Mouse (Mus musculus): Measurements from ENCODE around the gene Tox2.

Tox2 gene

DNA sequence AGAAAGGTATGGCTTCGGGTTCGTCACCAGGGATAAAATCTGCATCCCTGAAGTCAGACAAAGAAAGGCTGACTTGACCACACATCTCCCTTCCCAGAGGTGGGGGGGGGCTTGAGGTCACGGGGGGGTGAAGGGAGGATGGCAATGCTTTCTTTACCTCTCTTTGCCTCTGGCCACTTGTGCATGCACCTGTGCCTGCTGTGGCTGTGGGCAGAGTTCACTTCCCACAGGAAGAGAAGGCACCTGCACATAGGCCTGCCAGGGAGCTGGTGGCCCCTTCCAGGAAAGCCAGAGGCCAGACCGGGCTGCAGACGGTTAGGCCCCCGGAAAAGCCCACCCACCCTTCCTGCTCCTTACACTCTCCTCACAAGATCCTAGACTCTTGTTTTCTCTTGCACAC, 128.5 kb downstream of the Tox2 start:
- POLR2A ChIA-PET: interaction anchor here in 1 of 4 experiments (0.7 to 1.3 kb wide), 2 partner anchors 255 to 401 kb away, joined by 3 to 4 read pairs; partner anchors contain the start of gene Srsf6

GRCm38 (mm10) chr2:163332368-163333055, 129.6 kb downstream of the Tox2 start:
- ChIA-PET POLR2A (interaction anchor here in 2 of 4 experiments (0.7 to 1.2 kb wide), 3 partner anchors 129 to 416 kb away, joined by 3 to 4 read pairs (median 3); no protein-coding TSS in a partner anchor), CTCF (no interaction called here)

More for the DNA sequence above, 128.5 kb downstream of the Tox2 start:
- CTCF ChIA-PET: interaction anchor here in 3 of 4 experiments (0.6 to 2.8 kb wide), 9 partner anchors 8 to 230 kb away, joined by 3 to 18 read pairs (median 5); no protein-coding TSS in a partner anchor

DNA sequence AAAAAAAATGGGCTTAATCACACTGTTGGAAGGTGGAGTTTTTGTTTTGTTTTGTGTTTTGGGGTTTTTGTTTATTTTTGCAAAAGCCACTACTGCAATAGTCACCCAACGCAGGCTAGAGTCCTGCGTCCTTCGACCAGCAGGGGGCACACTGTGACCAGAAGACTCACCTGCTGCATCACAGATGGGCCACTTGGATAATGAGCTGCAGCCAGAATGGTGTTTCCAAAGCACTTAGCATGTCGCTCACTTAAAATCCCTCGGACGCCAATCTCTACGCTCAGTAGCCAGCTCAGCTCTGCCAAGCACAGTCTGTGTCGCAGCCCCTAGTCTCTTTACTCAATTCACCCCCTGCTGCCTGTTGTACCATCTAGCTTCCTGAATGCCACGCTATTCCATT, 137.3 kb downstream of the Tox2 start:
- POLR2A ChIA-PET: interaction anchor here in 3 of 4 experiments (0.6 to 3.0 kb wide), 16 partner anchors 23 to 410 kb away, joined by 3 to 22 read pairs (median 3); partner anchors contain the start of gene Jph2 (in 1 of the 3)
- CTCF ChIA-PET: interaction anchor here (0.5 to 6.4 kb wide), 86 partner anchors 8 to 678 kb away, joined by 3 to 153 read pairs (median 4); partner anchors contain the start of genes Jph2 (in 3 of the 4), Fitm2 (in 1 of the 4), Srsf6 (in 1 of the 4) and Tox2 (in 1 of the 4)

GRCm38 (mm10) chr2:163343671-163344070, 140.7 kb downstream of the Tox2 start:
- ChIA-PET CTCF (interaction anchor here (0.5 to 5.1 kb wide), 26 partner anchors 9 to 418 kb away, joined by 3 to 35 read pairs (median 4); partner anchors contain the start of gene Jph2 (in 1 of the 4)), POLR2A (interaction anchor here in 2 of 4 experiments (1.0 to 1.2 kb wide), 5 partner anchors 11 to 413 kb away, joined by 3 to 6 read pairs (median 4); no protein-coding TSS in a partner anchor)

GRCm38 (mm10) chr2:163344976-163345660, 142.2 kb downstream of the Tox2 start:
- CTCF ChIA-PET: interaction anchor here (0.6 to 5.1 kb wide), 7 partner anchors 11 to 1218 kb away, joined by 3 to 35 read pairs (median 5); no protein-coding TSS in a partner anchor
- POLR2A ChIA-PET: interaction anchor here in 2 of 4 experiments (0.5 to 0.8 kb wide), 4 partner anchors 8 to 371 kb away, joined by 3 to 17 read pairs (median 4); no protein-coding TSS in a partner anchor

GRCm38 (mm10) chr2:163346497-163346896, 143.6 kb downstream of the Tox2 start:
- POLR2A ChIA-PET: interaction anchor here (0.6 to 1.1 kb wide), 8 partner anchors 27 to 684 kb away, joined by 3 to 6 read pairs (median 3); partner anchors contain the start of gene Srsf6 (in 1 of the 4)
- CTCF ChIA-PET: interaction anchor here in 3 of 4 experiments (0.6 to 5.1 kb wide), 11 partner anchors 10 to 379 kb away, joined by 3 to 35 read pairs (median 4); no protein-coding TSS in a partner anchor

DNA sequence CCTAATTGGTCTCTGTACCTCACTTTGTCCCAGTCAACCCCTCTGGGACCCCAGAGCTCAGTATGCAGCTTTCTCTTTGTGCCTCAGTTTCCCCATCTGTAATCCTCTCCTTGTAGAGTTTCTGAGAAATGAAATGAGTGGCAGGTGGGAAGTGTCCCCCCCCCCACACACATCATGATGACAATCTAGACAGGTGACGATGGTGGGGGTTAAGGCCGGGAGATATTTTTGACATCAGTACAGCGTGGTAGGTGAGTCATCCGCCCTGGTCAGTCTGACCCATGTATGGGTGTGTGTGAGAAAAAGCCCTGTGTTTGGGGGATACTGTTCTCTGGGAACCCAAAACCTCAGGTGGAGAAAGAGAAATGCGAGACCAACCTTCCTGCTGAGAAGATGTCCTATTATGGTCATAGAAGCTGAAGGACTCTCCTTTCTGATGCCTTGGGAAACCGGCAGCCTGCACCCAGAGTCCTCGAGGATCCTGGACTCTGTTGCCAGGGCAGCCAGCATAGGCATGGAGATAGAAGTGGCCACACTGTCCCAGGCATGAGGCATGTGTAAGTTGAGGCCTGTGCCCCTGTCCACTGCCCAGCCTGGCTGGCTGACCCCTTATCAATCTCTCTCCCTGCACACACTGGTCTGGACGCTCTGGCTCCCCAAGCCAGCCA, 144.7 kb downstream of the Tox2 start:
- ChIA-PET POLR2A (interaction anchor here in 1 of 4 experiments (0.6 to 0.9 kb wide), 2 partner anchors 22 to 53 kb away, joined by 3 to 4 read pairs; no protein-coding TSS in a partner anchor), CTCF (interaction anchor here in 2 of 4 experiments (0.9 to 1.2 kb wide), 3 partner anchors 7 to 54 kb away, joined by 3 to 4 read pairs (median 3); no protein-coding TSS in a partner anchor)

- POLR2A ChIA-PET: interaction anchor here in 1 of 4 experiments (0.9 kb wide), 1 partner anchor 52 kb away, joined by 4 read pairs; no protein-coding TSS in a partner anchor
- CTCF ChIA-PET: interaction anchor here in 3 of 4 experiments (0.6 to 1.2 kb wide), 6 partner anchors 8 to 237 kb away, joined by 3 to 6 read pairs (median 3); no protein-coding TSS in a partner anchor
Observed at GRCm38 (mm10) chr2:163348677-163349076, 145.8 kb downstream of the Tox2 start.

- CTCF ChIA-PET: interaction anchor here in 3 of 4 experiments (0.6 to 1.9 kb wide), 8 partner anchors 9 to 238 kb away, joined by 3 to 8 read pairs (median 3); no protein-coding TSS in a partner anchor
- POLR2A ChIA-PET: no interaction called here
Observed at GRCm38 (mm10) chr2:163349411-163349810, 146.5 kb downstream of the Tox2 start.

GRCm38 (mm10) chr2:163350443-163350842, 147.5 kb downstream of the Tox2 start:
- ChIA-PET POLR2A (no interaction called here), CTCF (interaction anchor here (0.5 to 1.9 kb wide), 15 partner anchors 10 to 374 kb away, joined by 3 to 8 read pairs (median 3); no protein-coding TSS in a partner anchor)

GRCm38 (mm10) chr2:163353731-163354130, 150.8 kb downstream of the Tox2 start:
- ChIA-PET POLR2A (interaction anchor here in 2 of 4 experiments (0.7 to 2.4 kb wide), 10 partner anchors 9 to 546 kb away, joined by 3 to 6 read pairs (median 4); no protein-coding TSS in a partner anchor), CTCF (interaction anchor here (0.5 to 1.9 kb wide), 12 partner anchors 10 to 707 kb away, joined by 3 to 13 read pairs (median 4); partner anchors contain the start of gene Fitm2 (in 1 of the 4))

GRCm38 (mm10) chr2:163355666-163356065, 152.7 kb downstream of the Tox2 start:
- CTCF ChIA-PET: interaction anchor here in 3 of 4 experiments (0.7 to 2.2 kb wide), 9 partner anchors 10 to 149 kb away, joined by 3 to 9 read pairs (median 5); no protein-coding TSS in a partner anchor
- POLR2A ChIA-PET: interaction anchor here in 3 of 4 experiments (0.7 to 2.4 kb wide), 7 partner anchors 12 to 425 kb away, joined by 3 to 6 read pairs (median 4); no protein-coding TSS in a partner anchor

GRCm38 (mm10) chr2:163356113-163356840, 153.4 kb downstream of the Tox2 start:
- ChIA-PET POLR2A (interaction anchor here in 3 of 4 experiments (0.6 to 2.4 kb wide), 14 partner anchors 13 to 425 kb away, joined by 3 to 6 read pairs (median 3); no protein-coding TSS in a partner anchor), CTCF (interaction anchor here (0.6 to 2.2 kb wide), 12 partner anchors 10 to 778 kb away, joined by 3 to 10 read pairs (median 5); no protein-coding TSS in a partner anchor)

- ChIA-PET POLR2A (no interaction called here), CTCF (interaction anchor here in 1 of 4 experiments (0.7 kb wide), 1 partner anchor 372 kb away, joined by 3 read pairs; no protein-coding TSS in a partner anchor)
Observed at GRCm38 (mm10) chr2:163358662-163359061, 155.7 kb downstream of the Tox2 start.

- ChIA-PET CTCF (interaction anchor here in 1 of 4 experiments (0.7 kb wide), 1 partner anchor 371 kb away, joined by 3 read pairs; no protein-coding TSS in a partner anchor), POLR2A (interaction anchor here in 1 of 4 experiments (1.2 kb wide), 1 partner anchor 27 kb away, joined by 3 read pairs; no protein-coding TSS in a partner anchor)
Observed at GRCm38 (mm10) chr2:163359253-163359652, 156.3 kb downstream of the Tox2 start.

- ChIA-PET POLR2A (no interaction called here), CTCF (interaction anchor here in 1 of 4 experiments (0.7 kb wide), 1 partner anchor 83 kb away, joined by 3 read pairs; no protein-coding TSS in a partner anchor)
Observed at GRCm38 (mm10) chr2:163360858-163361623, 158.1 kb downstream of the Tox2 start.
